Mouse (Mus musculus) myocyte (in vitro differentiated cells): Measurements from ENCODE around the gene Zfp791. TPM values are rescaled to one million over a fixed set of nuclear protein-coding genes. Genes with fewer than 3 reads are reported as not detected.

Experiments used
- H3K27me3 ChIP-seq: one replicate; pipeline ENCODE4 v1.6.1; 2011; ENCODE audit not compliant: control insufficient read depth, insufficient read depth, insufficient read length
- H3K36me3 ChIP-seq: one replicate; pipeline ENCODE4 v1.6.1; 2011; ENCODE audit not compliant: control insufficient read depth, insufficient read depth
- H3K4me2 ChIP-seq: one replicate; pipeline ENCODE4 v1.6.1; 2011; ENCODE audit warnings: low read depth, control low read depth
- H3K4me3 ChIP-seq: one replicate; pipeline ENCODE4 v1.5.1; 2011; ENCODE audit warnings: mild to moderate bottlenecking, control low read depth, moderate library complexity
- H3K79me2 ChIP-seq: one replicate; pipeline ENCODE4 v1.6.1; 2011; ENCODE audit not compliant: control insufficient read depth, insufficient read depth
- H3ac ChIP-seq: one replicate; pipeline ENCODE4 v1.6.1; 2011; ENCODE audit not compliant: control insufficient read depth, insufficient read length
- CEBPB ChIP-seq: IDR thresholded peaks from 2 replicates; pipeline ENCODE4 v1.6.1; 2011; ENCODE audit warnings: mild to moderate bottlenecking, moderate library complexity; ENCODE audit not compliant: poor library complexity, insufficient read depth, severe bottlenecking
- E2F4 ChIP-seq: IDR thresholded peaks from one replicate; pipeline ENCODE4 v1.6.1; 2011; ENCODE audit warnings: mild to moderate bottlenecking, control low read depth, moderate library complexity; ENCODE audit not compliant: insufficient read depth
- MAX ChIP-seq: IDR thresholded peaks from one replicate; pipeline ENCODE4 v1.6.1; 2011; ENCODE audit warnings: low read depth, mild to moderate bottlenecking, control low read depth
- MYOD1 ChIP-seq, 3 experiments: IDR thresholded peaks; one replicate each; pipeline ENCODE4 v1.6.1; 2011; ENCODE audit warnings: control low read depth in 2 of 3, low read depth in 2 of 3, mild to moderate bottlenecking in 2 of 3, moderate library complexity in 1 of 3; ENCODE audit not compliant: insufficient read length in 2 of 3, control insufficient read depth in 1 of 3
- MYOG ChIP-seq, 3 experiments: IDR thresholded peaks; one replicate each; pipeline ENCODE4 v1.6.1; 2011; ENCODE audit warnings: control low read depth in 2 of 3, low read depth in 2 of 3, mild to moderate bottlenecking in 2 of 3; ENCODE audit not compliant: insufficient read length in 2 of 3, control insufficient read depth in 1 of 3, insufficient read depth in 1 of 3
- POLR2A ChIP-seq: IDR thresholded peaks from one replicate; pipeline ENCODE4 v1.6.1; 2011; ENCODE audit warnings: low read depth, mild to moderate bottlenecking, control low read depth, moderate library complexity; ENCODE audit not compliant: insufficient read length
- POLR2AphosphoS2 ChIP-seq: IDR thresholded peaks from one replicate; pipeline ENCODE4 v1.6.1; 2011; ENCODE audit warnings: low read depth, control low read depth; ENCODE audit not compliant: insufficient read length
- REST ChIP-seq: IDR thresholded peaks from one replicate; pipeline ENCODE4 v1.6.1; 2011; ENCODE audit warnings: mild to moderate bottlenecking, control low read depth, moderate library complexity; ENCODE audit not compliant: insufficient read depth, insufficient read length
- SRF ChIP-seq: IDR thresholded peaks from one replicate; pipeline ENCODE4 v1.6.1; 2011; ENCODE audit warnings: low read depth; ENCODE audit not compliant: control insufficient read depth, insufficient read length
- TCF12 ChIP-seq: IDR thresholded peaks from one replicate; pipeline ENCODE4 v1.6.1; 2011; ENCODE audit warnings: mild to moderate bottlenecking, control low read depth; ENCODE audit not compliant: poor library complexity, insufficient read depth, severe bottlenecking
- TCF3 ChIP-seq: IDR thresholded peaks from one replicate; pipeline ENCODE4 v1.6.1; 2011; ENCODE audit warnings: low read depth, control low read depth; ENCODE audit not compliant: insufficient read length
- USF1 ChIP-seq: IDR thresholded peaks from one replicate; pipeline ENCODE4 v1.6.1; 2011; ENCODE audit warnings: low read depth, mild to moderate bottlenecking, control low read depth, moderate library complexity
- polyA plus RNA-seq: library from polyadenylated mRNA; unstranded; fragments of >200 nt; fragmentation: generic; extraction: Trizol; gene quantifications from one replicate; pipeline ENCODE4 v1.2.1, GENCODE M21; 2012; ENCODE audit warnings: missing spikeins

Zfp791 gene
- polyA plus RNA-seq, 1 experiment, result not detected

DNA sequence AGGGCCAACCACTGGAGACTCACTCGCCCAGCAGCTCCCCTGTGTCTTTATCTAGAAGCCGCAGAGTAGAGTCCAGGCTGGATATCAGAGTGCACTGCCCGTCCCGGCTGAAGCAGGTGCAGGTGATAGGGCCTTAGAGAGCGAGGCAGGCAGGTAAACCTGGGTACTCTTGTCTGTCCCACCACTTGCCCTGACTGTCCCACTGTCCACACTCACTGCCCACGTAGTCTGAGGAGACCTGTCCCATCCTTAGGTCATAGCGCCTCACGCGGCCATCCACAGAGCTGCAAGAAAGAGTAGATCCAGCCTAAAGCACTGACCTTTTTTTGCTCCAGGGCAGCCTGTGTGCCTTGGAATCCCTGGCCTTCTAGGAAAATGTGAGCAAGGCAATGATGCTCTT, 46.9 kb downstream of the Zfp791 start:
- peaks cover 12% of the 10 kb centered on the region for H3K36me3 ChIP-seq
- H3ac ChIP-seq, result no peak overlapping the region
- H3K79me2 ChIP-seq, result peaks cover 9% of the 10 kb centered on the region
- H3K27me3 ChIP-seq, result no peaks in the 10 kb centered on the region
- H3K4me2 ChIP-seq, result no peak overlapping the region
- TF ChIP-seq SRF (no peak), POLR2AphosphoS2 (no peak), USF1 (no peak), TCF12 (no peak), MYOG (IDR thresholded peaks at IDR 0.05; ENCODE audit: control insufficient read depth in 1 of 3, insufficient read depth in 1 of 3, insufficient read length in 2 of 3, low read depth in 2 of 3) (no peak), MAX (no peak), MYOD1 (IDR thresholded peaks at IDR 0.05; ENCODE audit: control insufficient read depth in 1 of 3, insufficient read length in 2 of 3, low read depth in 2 of 3) (no peak), REST (no peak), E2F4 (no peak), TCF3 (no peak), CEBPB (no peak), POLR2A (no peak)
- H3K4me3 ChIP-seq, result no peak overlapping the region

DNA sequence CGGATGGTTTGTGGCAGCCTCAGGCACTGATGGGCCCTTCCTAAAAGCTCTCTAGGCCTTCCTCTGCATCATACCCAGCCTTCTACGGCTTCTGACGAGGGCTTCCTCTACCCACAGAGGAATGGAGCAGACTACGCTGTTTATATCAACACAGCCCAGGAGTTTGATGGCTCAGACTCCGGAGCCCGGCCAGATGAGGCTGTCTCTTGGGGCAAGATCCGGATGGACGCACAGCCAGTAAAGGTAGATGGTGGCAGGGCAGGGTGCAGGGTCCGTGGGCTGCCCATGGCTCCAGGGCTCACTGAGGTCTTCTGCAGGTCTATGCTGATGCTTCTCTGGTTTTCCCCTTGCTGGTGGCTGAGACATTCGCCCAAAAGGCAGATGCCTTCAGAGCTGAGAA, 48.3 kb downstream of the Zfp791 start:
- peaks cover 12% of the 10 kb centered on the region for H3K36me3 ChIP-seq

DNA sequence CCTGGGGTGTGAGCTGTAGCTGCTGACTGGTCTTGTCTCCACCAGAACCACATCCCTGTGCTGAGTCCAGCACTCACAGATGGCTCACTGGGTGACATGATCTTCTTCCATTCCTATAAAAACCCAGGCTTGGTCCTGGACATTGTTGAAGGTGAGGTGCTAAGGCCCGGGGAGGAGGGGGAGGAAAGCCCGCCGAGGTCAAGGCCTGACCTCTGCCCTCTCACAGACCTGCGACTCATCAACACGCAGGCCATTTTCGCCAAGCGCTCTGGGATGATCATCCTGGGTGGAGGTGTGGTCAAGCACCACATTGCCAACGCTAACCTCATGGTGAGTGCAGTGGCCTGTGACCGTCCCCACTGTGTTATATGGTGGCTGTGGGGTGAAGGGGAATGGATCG, 48.7 kb downstream of the Zfp791 start:
- Histone ChIP-seq H3K4me3 (no peak overlapping the region), H3K36me3 (peaks cover 12% of the 10 kb centered on the region), H3K27me3 (no peaks in the 10 kb centered on the region), H3K79me2 (no peaks in the 10 kb centered on the region), H3ac (no peak overlapping the region), H3K4me2 (no peak overlapping the region)
- TF ChIP-seq POLR2A, result no peak
- TF ChIP-seq CEBPB, result no peak
- no peak for TF ChIP-seq TCF3

More for the DNA sequence above, 48.3 kb downstream of the Zfp791 start:
- Histone ChIP-seq H3K27me3 (no peaks in the 10 kb centered on the region), H3K4me3 (no peak overlapping the region), H3K79me2 (peaks cover 3% of the 10 kb centered on the region), H3ac (no peak overlapping the region), H3K4me2 (no peak overlapping the region)
- peak; percentile 22 for TF ChIP-seq POLR2AphosphoS2
- TF ChIP-seq TCF12, result no peak

DNA sequence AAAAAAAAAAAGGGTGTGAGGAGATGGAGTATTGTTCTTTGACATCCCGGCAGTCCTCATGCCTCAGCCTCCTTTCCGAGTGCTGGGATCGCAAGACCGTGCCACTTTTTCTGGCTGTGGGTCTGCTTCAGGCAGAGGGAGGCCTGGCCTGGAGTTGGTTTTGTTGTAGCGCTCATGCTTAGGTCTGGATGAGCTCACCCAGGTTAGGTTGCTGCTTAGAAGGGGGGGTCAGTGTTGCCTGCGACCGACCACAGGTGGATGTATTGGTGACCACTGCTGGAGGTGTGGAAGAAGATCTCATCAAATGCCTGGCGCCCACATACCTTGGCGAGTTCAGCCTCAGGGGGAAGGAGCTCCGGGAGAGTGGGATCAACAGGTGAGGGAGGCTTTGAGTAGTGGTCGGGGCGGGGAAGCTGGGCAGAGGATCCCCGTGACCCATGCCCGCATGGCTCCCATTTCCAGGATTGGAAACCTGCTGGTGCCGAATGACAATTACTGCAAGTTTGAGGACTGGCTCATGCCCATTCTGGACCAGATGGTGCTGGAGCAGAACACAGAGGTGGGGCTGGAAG, 49.8 kb downstream of the Zfp791 start:
- Histone ChIP-seq H3K4me3 (peak overlapping the region; percentile 82), H3K79me2 (no peaks in the 10 kb centered on the region), H3ac (no peak overlapping the region), H3K27me3 (no peaks in the 10 kb centered on the region), H3K4me2 (peak overlapping the region; percentile 61), H3K36me3 (peaks cover 12% of the 10 kb centered on the region)
- TF ChIP-seq POLR2AphosphoS2, result no peak
- TF ChIP-seq E2F4, result no peak
- no peak for TF ChIP-seq SRF
- TF ChIP-seq MYOG (IDR thresholded peaks at IDR 0.05; ENCODE audit: control insufficient read depth in 1 of 3, insufficient read depth in 1 of 3, insufficient read length in 2 of 3, low read depth in 2 of 3), result no peak
- no peak for TF ChIP-seq TCF3
- TF ChIP-seq REST, result no peak

DNA sequence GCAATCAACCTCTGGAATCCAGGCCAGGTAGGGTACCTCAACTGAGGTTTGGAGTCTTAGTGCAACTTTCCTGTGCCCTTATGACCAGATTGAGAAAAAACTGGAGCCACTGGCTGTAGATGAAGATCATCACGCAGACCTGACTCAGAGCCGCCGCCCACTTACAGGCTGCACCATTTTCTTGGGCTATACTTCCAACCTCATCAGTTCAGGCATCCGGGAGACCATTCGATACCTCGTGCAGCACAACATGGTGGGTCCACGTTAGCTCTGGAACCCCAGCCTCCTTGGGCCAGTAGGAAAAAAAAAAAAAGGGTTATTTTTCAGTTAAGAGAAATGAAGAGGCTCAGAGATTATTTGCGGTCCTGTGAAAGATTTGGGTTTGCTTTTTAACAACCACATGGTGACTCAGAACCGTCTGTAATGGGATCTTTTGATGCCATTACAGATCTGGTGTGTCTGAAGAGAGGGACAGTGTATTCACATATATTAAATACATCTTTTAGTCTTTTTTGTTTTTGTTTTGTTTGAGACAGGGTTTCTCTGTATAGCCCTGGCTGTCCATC, 50.4 kb downstream of the Zfp791 start:
- no peak for TF ChIP-seq USF1
- TF ChIP-seq MYOD1 (IDR thresholded peaks at IDR 0.05; ENCODE audit: control insufficient read depth in 1 of 3, insufficient read length in 2 of 3, low read depth in 2 of 3), result no peak
- TF ChIP-seq REST, result no peak
- no peak for TF ChIP-seq TCF3
- TF ChIP-seq E2F4, result no peak
- TF ChIP-seq CEBPB, result no peak
- Histone ChIP-seq H3K4me2 (peak overlapping the region; percentile 95), H3K36me3 (peaks cover 12% of the 10 kb centered on the region), H3ac (peak overlapping the region; percentile 78), H3K4me3 (peak overlapping the region; percentile 82), H3K27me3 (no peaks in the 10 kb centered on the region), H3K79me2 (no peaks in the 10 kb centered on the region)
